Mouse (Mus musculus): ENCODE measurements around the gene Rnf115. TPM values are rescaled to one million over a fixed set of nuclear protein-coding genes. Genes with fewer than 3 reads are reported as not detected.

Rnf115 gene
- polyA plus RNA-seq, 1 experiment from 2014 or later, result 38.4 TPM

- WGBS, result 55% methylated on average over 3 of the region's 3 CpGs
- Histone ChIP-seq H3K9ac (ENCODE audit: low read length) (no peak overlapping the region), H3K4me1 (ENCODE audit: control insufficient read depth, insufficient read depth, low read length) (peaks cover 2% of the 10 kb centered on the region; the same call in 1 of the 2 replicates), H3K36me3 (ENCODE audit: control insufficient read depth, insufficient read depth, low read length) (no peaks in the 10 kb centered on the region), H3K27me3 (ENCODE audit: control insufficient read depth, insufficient read depth, low read length) (no peaks in the 10 kb centered on the region; the same call in 1 of the 2 replicates), H3K4me2 (ENCODE audit: low read depth, low read length) (no peak overlapping the region), H3K4me3 (replicated peaks; ENCODE audit: low read length) (no peak overlapping the region), H3K27ac (ENCODE audit: low read length) (no peak overlapping the region), H3K9me3 (replicated peaks; ENCODE audit: control insufficient read depth, low read length) (no peaks in the 10 kb centered on the region)
- ATAC-seq (ENCODE audit: insufficient read depth, low FRiP score), result no peak
These were observed 37.2 kb upstream of the Rnf115 start for GRCm38 (mm10) chr3:96690298-96690697.

- Histone ChIP-seq H3K4me3 (replicated peaks; ENCODE audit: low read length) (no peak overlapping the region), H3K36me3 (ENCODE audit: control insufficient read depth, insufficient read depth, low read length) (no peaks in the 10 kb centered on the region), H3K9ac (ENCODE audit: low read length) (no peak overlapping the region; the same call in 1 of the 2 replicates), H3K9me3 (replicated peaks; ENCODE audit: control insufficient read depth, low read length) (no peaks in the 10 kb centered on the region), H3K27ac (ENCODE audit: low read length) (peak overlapping the region; percentile 23; the same call in 1 of the 2 replicates), H3K27me3 (ENCODE audit: control insufficient read depth, insufficient read depth, low read length) (no peaks in the 10 kb centered on the region), H3K4me1 (ENCODE audit: control insufficient read depth, insufficient read depth, low read length) (peaks cover 8% of the 10 kb centered on the region), H3K4me2 (ENCODE audit: low read depth, low read length) (0 out of 2 replicates have a peak overlapping the region, but pooled peaks have one; percentile 12)
- no peak for ATAC-seq (ENCODE audit: insufficient read depth, low FRiP score)
- 12% methylated on average over 3 of the region's 3 CpGs for WGBS
These were observed 35.0 kb upstream of the Rnf115 start for GRCm38 (mm10) chr3:96692506-96692905.

- WGBS, result 65% methylated on average over 1 of the region's 1 CpGs
- H3K9me3 ChIP-seq (replicated peaks; ENCODE audit: control insufficient read depth, low read length), result no peaks in the 10 kb centered on the region
- peaks cover 16% of the 10 kb centered on the region for H3K4me1 ChIP-seq (ENCODE audit: control insufficient read depth, insufficient read depth, low read length)
- no peak overlapping the region for H3K27ac ChIP-seq (ENCODE audit: low read length)
- no peak overlapping the region for H3K9ac ChIP-seq (ENCODE audit: low read length)
- ATAC-seq (ENCODE audit: insufficient read depth, low FRiP score), result no peak
- no peaks in the 10 kb centered on the region for H3K27me3 ChIP-seq (ENCODE audit: control insufficient read depth, insufficient read depth, low read length)
- no peaks in the 10 kb centered on the region for H3K36me3 ChIP-seq (ENCODE audit: control insufficient read depth, insufficient read depth, low read length)
- H3K4me3 ChIP-seq (replicated peaks; ENCODE audit: low read length), result no peak overlapping the region
- no peak overlapping the region for H3K4me2 ChIP-seq (ENCODE audit: low read depth, low read length)
These were observed 33.9 kb upstream of the Rnf115 start for GRCm38 (mm10) chr3:96693579-96693978.

- H3K4me2 ChIP-seq (ENCODE audit: low read depth, low read length), result peak within 1 kb of the TSS; percentile 84
These were observed 31.2 kb upstream of the Rnf115 start, which contains the start of gene Pias3 for GRCm38 (mm10) chr3:96696198-96696765. Pias3 (plus strand) TSS chr3:96696384.

GRCm38 (mm10) chr3:96696766-96697732 lies 30.4 kb upstream of the Rnf115 start:
- Histone ChIP-seq H3K4me1 (ENCODE audit: control insufficient read depth, insufficient read depth, low read length) (peaks cover 20% of the 10 kb centered on the region), H3K9me3 (replicated peaks; ENCODE audit: control insufficient read depth, low read length) (no peaks in the 10 kb centered on the region), H3K4me2 (ENCODE audit: low read depth, low read length) (peak overlapping the region; percentile 84), H3K4me3 (replicated peaks; ENCODE audit: low read length) (peak overlapping the region; percentile 83), H3K27me3 (ENCODE audit: control insufficient read depth, insufficient read depth, low read length) (no peaks in the 10 kb centered on the region), H3K9ac (ENCODE audit: low read length) (peak overlapping the region; percentile 96), H3K36me3 (ENCODE audit: control insufficient read depth, insufficient read depth, low read length) (peaks cover 12% of the 10 kb centered on the region; the same call in 1 of the 2 replicates), H3K27ac (ENCODE audit: low read length) (peak overlapping the region; percentile 85)
- ATAC-seq (ENCODE audit: insufficient read depth, low FRiP score), result peak; percentile 93
- under 1% methylated on average over 83 of the region's 85 CpGs for WGBS

More at GRCm38 (mm10) chr3:96696198-96696765, 31.2 kb upstream of the Rnf115 start, which contains the start of gene Pias3:
- WGBS, result under 1% methylated on average over 35 of the region's 35 CpGs
- no peaks in the 10 kb centered on the region for H3K9me3 ChIP-seq (replicated peaks; ENCODE audit: control insufficient read depth, low read length)
- peak within 1 kb of the TSS; percentile 96 for H3K9ac ChIP-seq (ENCODE audit: low read length)
- peaks cover 20% of the 10 kb centered on the region for H3K4me1 ChIP-seq (ENCODE audit: control insufficient read depth, insufficient read depth, low read length)
- peaks cover 12% of the 10 kb centered on the region; the same call in 1 of the 2 replicates for H3K36me3 ChIP-seq (ENCODE audit: control insufficient read depth, insufficient read depth, low read length)
- peak within 1 kb of the TSS; percentile 85 for H3K27ac ChIP-seq (ENCODE audit: low read length)
- no peaks in the 10 kb centered on the region for H3K27me3 ChIP-seq (ENCODE audit: control insufficient read depth, insufficient read depth, low read length)
- peak within 1 kb of the TSS; percentile 83 for H3K4me3 ChIP-seq (replicated peaks; ENCODE audit: low read length)
- ATAC-seq (ENCODE audit: insufficient read depth, low FRiP score), result peak; percentile 91

GRCm38 (mm10) chr3:96698993-96699690 lies 28.3 kb upstream of the Rnf115 start:
- Histone ChIP-seq H3K27ac (ENCODE audit: low read length) (no peak overlapping the region), H3K27me3 (ENCODE audit: control insufficient read depth, insufficient read depth, low read length) (no peaks in the 10 kb centered on the region), H3K4me2 (ENCODE audit: low read depth, low read length) (no peak overlapping the region), H3K9ac (ENCODE audit: low read length) (peak overlapping the region; percentile 23; the same call in 1 of the 2 replicates), H3K36me3 (ENCODE audit: control insufficient read depth, insufficient read depth, low read length) (peaks cover 12% of the 10 kb centered on the region; the same call in 1 of the 2 replicates), H3K9me3 (replicated peaks; ENCODE audit: control insufficient read depth, low read length) (no peaks in the 10 kb centered on the region), H3K4me1 (ENCODE audit: control insufficient read depth, insufficient read depth, low read length) (peaks cover 20% of the 10 kb centered on the region), H3K4me3 (replicated peaks; ENCODE audit: low read length) (no peak overlapping the region)
- no peak for ATAC-seq (ENCODE audit: insufficient read depth, low FRiP score)
- 61% methylated on average over 19 of the region's 19 CpGs for WGBS

GRCm38 (mm10) chr3:96700376-96700775 lies 27.1 kb upstream of the Rnf115 start:
- ATAC-seq (ENCODE audit: insufficient read depth, low FRiP score), result no peak
- 62% methylated on average over 7 of the region's 7 CpGs for WGBS
- no peak overlapping the region for H3K27ac ChIP-seq (ENCODE audit: low read length)
- no peak overlapping the region for H3K9ac ChIP-seq (ENCODE audit: low read length)
- no peak overlapping the region for H3K4me3 ChIP-seq (replicated peaks; ENCODE audit: low read length)
- peaks cover 18% of the 10 kb centered on the region for H3K4me1 ChIP-seq (ENCODE audit: control insufficient read depth, insufficient read depth, low read length)
- H3K36me3 ChIP-seq (ENCODE audit: control insufficient read depth, insufficient read depth, low read length), result peaks cover 19% of the 10 kb centered on the region; the same call in 1 of the 2 replicates
- H3K9me3 ChIP-seq (replicated peaks; ENCODE audit: control insufficient read depth, low read length), result no peaks in the 10 kb centered on the region
- no peaks in the 10 kb centered on the region for H3K27me3 ChIP-seq (ENCODE audit: control insufficient read depth, insufficient read depth, low read length)
- no peak overlapping the region for H3K4me2 ChIP-seq (ENCODE audit: low read depth, low read length)

GRCm38 (mm10) chr3:96701003-96701402 lies 26.5 kb upstream of the Rnf115 start:
- H3K27me3 ChIP-seq (ENCODE audit: control insufficient read depth, insufficient read depth, low read length), result no peaks in the 10 kb centered on the region
- no peak overlapping the region for H3K4me2 ChIP-seq (ENCODE audit: low read depth, low read length)
- no peak overlapping the region for H3K9ac ChIP-seq (ENCODE audit: low read length)
- ATAC-seq (ENCODE audit: insufficient read depth, low FRiP score), result no peak
- no peak overlapping the region for H3K27ac ChIP-seq (ENCODE audit: low read length)
- no peaks in the 10 kb centered on the region for H3K9me3 ChIP-seq (replicated peaks; ENCODE audit: control insufficient read depth, low read length)
- 87% methylated on average over 4 of the region's 4 CpGs for WGBS
- H3K4me3 ChIP-seq (replicated peaks; ENCODE audit: low read length), result no peak overlapping the region
- peaks cover 14% of the 10 kb centered on the region for H3K4me1 ChIP-seq (ENCODE audit: control insufficient read depth, insufficient read depth, low read length)
- peaks cover 22% of the 10 kb centered on the region; the same call in 1 of the 2 replicates for H3K36me3 ChIP-seq (ENCODE audit: control insufficient read depth, insufficient read depth, low read length)

Measured in stomach, embryonic 16.5 days (tissue).